Mouse (Mus musculus) embryonic fibroblast, embryonic 13.5 days (primary cell): ENCODE measurements around the gene Mettl5.

ENCODE experiments used
- CTCF ChIP-seq: IDR thresholded peaks from 2 replicates; pipeline ENCODE4 v1.5.1; 2011; ENCODE audit warnings: mild to moderate bottlenecking, control low read depth, low read length, moderate library complexity, borderline replicate concordance; ENCODE audit not compliant: insufficient read depth
- POLR2A ChIP-seq: IDR thresholded peaks from 2 replicates; pipeline ENCODE4 v1.6.1; 2011; ENCODE audit warnings: low read depth, mild to moderate bottlenecking, control low read depth, low read length, moderate library complexity

GRCm38 (mm10) chr2:69893145-69893544, 7.7 kb upstream of the Mettl5 start:
- TF ChIP-seq CTCF (no peak), POLR2A (no peak)
